Mouse (Mus musculus): ENCODE results near the gene Trim17.

Gene Trim17

GRCm38 (mm10) chr11:58954420-58955142, at the start of gene Trim17, which contains the start of gene Hist3h2a:
Gene Trim17, plus strand, starts transcription at chr11:58954685.
Gene Hist3h2a, plus strand, starts transcription at chr11:58954685.
- DNase-seq (ENCODE audit: extremely low spot score, low read depth, low spot score), result peak; percentile 93

GRCm38 (mm10) chr11:58904838-58905237, 49.6 kb upstream of the Trim17 start:
- no peak for DNase-seq (ENCODE audit: extremely low spot score, low read depth, low spot score)

GRCm38 (mm10) chr11:58913776-58914175, 40.7 kb upstream of the Trim17 start:
- DNase-seq (ENCODE audit: extremely low spot score, low read depth, low spot score), result no peak

GRCm38 (mm10) chr11:58914461-58915028, 39.9 kb upstream of the Trim17 start:
- no peak for DNase-seq (ENCODE audit: extremely low spot score, low read depth, low spot score)

- no peak for DNase-seq (ENCODE audit: extremely low spot score, low read depth, low spot score)
Measured at GRCm38 (mm10) chr11:58916879-58917744, 37.4 kb upstream of the Trim17 start.

- DNase-seq (ENCODE audit: extremely low spot score, low read depth, low spot score), result no peak
Measured at GRCm38 (mm10) chr11:58917745-58918366, 36.6 kb upstream of the Trim17 start, which contains the start of gene Btnl10. Gene Btnl10, plus strand, starts transcription at chr11:58917908.

GRCm38 (mm10) chr11:58918759-58919158, 35.7 kb upstream of the Trim17 start:
- DNase-seq (ENCODE audit: extremely low spot score, low read depth, low spot score), result no peak

GRCm38 (mm10) chr11:58922420-58922819, 32.1 kb upstream of the Trim17 start:
- no peak for DNase-seq (ENCODE audit: extremely low spot score, low read depth, low spot score)

DNA sequence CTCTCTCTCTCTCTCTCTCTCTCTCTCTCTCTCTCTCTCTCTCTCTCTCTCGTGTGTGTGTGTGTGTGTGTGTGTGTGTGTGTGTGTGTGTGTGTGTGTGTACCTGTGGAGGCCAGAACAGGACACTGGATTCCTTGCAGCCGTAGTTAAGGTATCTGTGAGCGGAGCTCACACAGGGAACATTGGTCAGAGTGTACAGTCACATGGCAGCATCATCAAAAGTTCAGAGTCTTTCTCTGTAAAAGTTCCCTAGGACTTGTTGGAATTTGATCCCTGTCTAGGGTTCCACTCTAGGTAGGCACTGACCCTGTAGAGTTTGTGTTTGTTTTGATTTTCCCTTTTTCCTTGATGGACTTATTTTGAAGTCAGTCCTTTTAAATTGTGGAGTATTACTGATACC, 27.8 kb upstream of the Trim17 start:
- no peak for DNase-seq (ENCODE audit: extremely low spot score, low read depth, low spot score)

DNA sequence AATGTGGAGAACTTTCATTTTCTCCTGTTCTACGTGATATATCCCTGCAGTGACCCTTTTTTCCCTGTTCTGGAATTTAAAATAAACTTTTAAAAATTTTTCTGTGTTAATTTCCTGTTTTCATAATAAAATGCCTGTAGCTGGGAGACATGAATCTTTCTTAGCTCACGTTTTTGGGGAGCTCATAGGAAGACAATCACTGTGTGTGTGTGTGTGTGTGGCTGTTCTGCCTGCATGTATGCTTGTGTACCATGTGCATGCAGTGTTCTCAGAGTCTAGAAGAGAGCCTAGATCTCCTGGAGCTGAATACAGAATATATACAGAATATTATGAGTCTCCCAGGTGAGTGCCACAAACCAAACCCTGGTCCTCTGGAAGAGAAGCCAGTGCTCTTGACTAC, 27.4 kb upstream of the Trim17 start:
- no peak for DNase-seq (ENCODE audit: extremely low spot score, low read depth, low spot score)

DNA sequence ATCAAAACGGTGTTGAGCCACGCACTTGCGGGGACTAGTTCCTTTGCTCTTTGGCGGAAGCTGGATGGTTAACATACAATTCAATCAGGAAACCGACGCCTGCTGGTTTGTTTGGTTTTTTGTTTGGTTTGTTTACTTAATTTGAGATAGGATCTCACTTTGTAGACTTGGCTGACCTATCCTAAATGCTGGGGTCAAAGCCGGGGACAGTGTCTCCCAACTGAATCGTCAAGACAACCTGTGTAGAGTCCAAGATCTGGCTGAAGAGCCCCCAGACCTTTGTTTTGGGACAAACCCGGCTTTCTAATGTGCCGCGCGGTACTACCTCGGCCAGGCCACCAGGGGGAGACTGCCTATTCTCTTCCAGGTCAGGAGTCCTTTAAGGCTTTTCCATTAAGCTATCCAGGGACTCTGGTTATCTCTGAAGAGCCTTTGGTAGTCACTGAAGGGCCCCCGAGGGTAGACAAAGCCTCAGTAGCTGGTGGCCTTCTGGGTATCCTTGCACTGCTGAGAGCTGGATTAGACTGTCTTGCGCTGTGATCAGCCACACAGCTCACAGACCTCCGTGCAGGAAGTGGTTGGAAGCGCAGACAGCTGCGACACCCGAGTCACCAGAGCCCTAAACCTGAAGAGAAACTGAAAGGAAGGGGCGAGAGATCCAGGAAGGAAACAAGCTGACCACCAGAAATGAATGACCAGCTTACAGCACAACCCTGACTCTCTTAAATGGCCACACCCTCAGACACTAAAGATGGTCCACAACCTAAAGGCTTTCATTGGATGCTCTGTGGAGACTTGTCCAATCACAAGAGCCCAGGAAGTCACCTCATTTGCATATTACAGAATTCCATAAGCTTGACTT, 26.5 kb upstream of the Trim17 start:
- no peak for DNase-seq (ENCODE audit: extremely low spot score, low read depth, low spot score)

- no peak for DNase-seq (ENCODE audit: extremely low spot score, low read depth, low spot score)
Measured at GRCm38 (mm10) chr11:58929055-58929454, 25.4 kb upstream of the Trim17 start.

GRCm38 (mm10) chr11:58929641-58930040, 24.8 kb upstream of the Trim17 start:
- DNase-seq (ENCODE audit: extremely low spot score, low read depth, low spot score), result no peak

GRCm38 (mm10) chr11:58930254-58930653, 24.2 kb upstream of the Trim17 start:
- DNase-seq (ENCODE audit: extremely low spot score, low read depth, low spot score), result no peak

- no peak for DNase-seq (ENCODE audit: extremely low spot score, low read depth, low spot score)
Measured at GRCm38 (mm10) chr11:58931576-58931975, 22.9 kb upstream of the Trim17 start.

DNA sequence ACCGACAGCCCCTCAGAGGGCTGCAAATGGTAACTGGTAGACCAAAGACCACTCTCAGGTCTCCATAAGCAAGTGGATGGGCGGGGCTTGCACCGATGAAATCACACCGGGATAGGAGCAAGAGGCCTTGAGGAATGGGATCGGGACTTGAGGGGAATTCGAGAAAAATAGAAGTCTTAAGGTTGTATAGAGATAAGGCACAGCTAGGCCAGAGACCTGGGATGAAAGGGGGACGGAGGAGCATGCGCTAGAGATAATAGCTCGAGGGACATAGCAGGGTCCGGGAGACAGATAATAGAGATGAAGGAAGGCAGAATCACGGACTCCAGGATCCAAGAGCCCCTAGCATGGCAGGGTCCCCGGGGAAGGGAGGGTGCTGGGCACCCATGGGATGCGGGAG, 16.6 kb upstream of the Trim17 start:
- no peak for DNase-seq (ENCODE audit: extremely low spot score, low read depth, low spot score)

DNA sequence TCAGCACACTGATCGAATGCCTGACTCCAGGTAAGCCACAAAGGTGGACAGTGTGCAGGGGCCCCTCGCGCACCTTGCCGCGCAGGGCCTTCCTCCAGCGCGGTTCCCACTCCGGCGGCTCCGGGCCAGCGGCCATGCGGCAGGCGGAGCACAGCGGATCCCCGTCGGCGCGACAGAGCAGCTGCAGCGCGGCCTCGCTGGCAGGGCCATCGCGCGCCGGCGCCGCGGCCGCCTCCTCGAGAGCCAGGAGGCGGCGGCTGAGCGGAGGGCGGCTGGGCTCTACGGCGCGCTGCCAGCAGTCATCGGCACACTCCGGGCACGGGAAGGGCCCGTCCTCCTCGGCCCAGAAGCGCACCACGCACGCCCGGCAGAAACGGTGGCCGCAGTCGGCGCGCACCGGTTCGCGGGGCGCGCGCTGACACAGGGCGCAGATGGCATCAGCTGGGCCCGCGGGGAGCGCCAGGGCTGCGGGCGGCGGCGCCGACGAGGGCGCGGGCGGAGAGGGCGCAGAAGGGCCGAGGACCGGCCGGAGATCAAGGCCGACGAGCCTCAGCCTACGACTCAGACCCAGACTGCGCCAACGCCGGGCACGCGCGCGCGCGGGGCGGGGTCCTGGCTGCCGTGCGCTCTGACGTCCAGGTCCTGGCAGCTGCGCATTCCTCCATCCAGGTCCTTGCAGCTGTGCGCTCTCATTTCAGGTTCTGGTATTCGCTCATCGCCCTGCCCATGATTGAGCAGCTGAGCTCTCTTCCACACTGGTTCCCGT, 16.0 kb upstream of the Trim17 start, which contains the start of gene Rnf187:
TSS of gene Rnf187 (minus strand) at position 595 of the 766 bp plus-strand sequence.
- DNase-seq (ENCODE audit: extremely low spot score, low read depth, low spot score), result no peak

DNA sequence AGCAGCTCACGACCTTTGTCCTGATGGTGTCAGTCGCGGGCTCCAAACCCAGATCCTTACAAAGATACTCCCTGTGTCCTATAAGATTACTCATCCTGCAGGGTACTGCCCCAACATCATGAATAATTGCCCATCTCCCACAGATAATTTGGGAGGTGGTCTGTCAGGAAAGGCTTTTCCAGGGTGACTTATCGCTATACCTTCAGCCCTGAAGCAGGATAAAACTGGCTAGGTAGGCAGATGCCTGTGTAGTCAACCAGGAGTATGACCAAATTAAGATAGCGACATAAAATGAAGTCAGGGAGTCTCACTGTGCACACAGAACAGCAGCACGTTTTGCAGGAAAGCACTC, 15.4 kb upstream of the Trim17 start:
- no peak for DNase-seq (ENCODE audit: extremely low spot score, low read depth, low spot score)

GRCm38 (mm10) chr11:58944136-58944535, 10.3 kb upstream of the Trim17 start:
- DNase-seq (ENCODE audit: extremely low spot score, low read depth, low spot score), result no peak

- DNase-seq (ENCODE audit: extremely low spot score, low read depth, low spot score), result no peak
Measured at GRCm38 (mm10) chr11:58947306-58947705, 7.2 kb upstream of the Trim17 start.
